Mouse (Mus musculus) C2C12 (cell line): ENCODE data around the gene Pawr. TPM values are rescaled to one million over a fixed set of nuclear protein-coding genes. Genes with fewer than 3 reads are reported as not detected.

Experiments used
- H3K27me3 ChIP-seq: one replicate; pipeline ENCODE4 v1.6.1; 2011; ENCODE audit not compliant: control insufficient read depth, insufficient read depth, insufficient read length
- H3K36me3 ChIP-seq: one replicate; pipeline ENCODE4 v1.6.1; 2011; ENCODE audit not compliant: control insufficient read depth, insufficient read depth
- H3K4me3 ChIP-seq: one replicate; pipeline ENCODE4 v1.5.1; 2011; ENCODE audit warnings: mild to moderate bottlenecking, control low read depth; ENCODE audit not compliant: poor library complexity, insufficient read depth, severe bottlenecking
- H3K79me2 ChIP-seq: one replicate; pipeline ENCODE4 v1.6.1; 2011; ENCODE audit not compliant: control insufficient read depth, insufficient read depth
- H3K79me3 ChIP-seq: one replicate; pipeline ENCODE4 v1.6.1; 2011; ENCODE audit warnings: low read depth, control low read depth
- H3ac ChIP-seq: one replicate; pipeline ENCODE3; 2011; ENCODE audit warnings: low read depth; ENCODE audit not compliant: control insufficient read depth, insufficient read length
- CEBPB ChIP-seq: IDR thresholded peaks from one replicate; pipeline ENCODE4 v1.6.1; 2011; ENCODE audit warnings: low read depth, mild to moderate bottlenecking, control low read depth, moderate library complexity
- CTCF ChIP-seq: IDR thresholded peaks from one replicate; pipeline ENCODE4 v1.5.1; 2011; ENCODE audit not compliant: control insufficient read depth, insufficient read depth, insufficient read length
- FOSL1 ChIP-seq: IDR thresholded peaks from one replicate; pipeline ENCODE4 v1.8.0; 2011; ENCODE audit warnings: mild to moderate bottlenecking, low read length; ENCODE audit not compliant: poor library complexity, insufficient read depth, severe bottlenecking
- MAX ChIP-seq: IDR thresholded peaks from one replicate; pipeline ENCODE4 v1.6.1; 2011; ENCODE audit warnings: mild to moderate bottlenecking, control low read depth
- MYOD1 ChIP-seq: IDR thresholded peaks from one replicate; pipeline ENCODE4 v1.6.1; 2011; ENCODE audit warnings: low read depth; ENCODE audit not compliant: control insufficient read depth, insufficient read length
- MYOG ChIP-seq: IDR thresholded peaks from one replicate; pipeline ENCODE4 v1.6.1; 2011; ENCODE audit not compliant: control insufficient read depth, insufficient read length; ENCODE audit errors: extremely low read depth
- USF1 ChIP-seq: IDR thresholded peaks from one replicate; pipeline ENCODE4 v1.6.1; 2011; ENCODE audit warnings: low read depth, mild to moderate bottlenecking, control low read depth, moderate library complexity
- polyA plus RNA-seq: library from polyadenylated mRNA; unstranded; fragments of >200 nt; fragmentation: generic; extraction: Trizol; gene quantifications from one replicate; pipeline ENCODE4 v1.2.1, GENCODE M21; 2012; ENCODE audit warnings: missing spikeins

Gene Pawr
- polyA plus RNA-seq, 1 experiment, result 4.2 TPM

DNA sequence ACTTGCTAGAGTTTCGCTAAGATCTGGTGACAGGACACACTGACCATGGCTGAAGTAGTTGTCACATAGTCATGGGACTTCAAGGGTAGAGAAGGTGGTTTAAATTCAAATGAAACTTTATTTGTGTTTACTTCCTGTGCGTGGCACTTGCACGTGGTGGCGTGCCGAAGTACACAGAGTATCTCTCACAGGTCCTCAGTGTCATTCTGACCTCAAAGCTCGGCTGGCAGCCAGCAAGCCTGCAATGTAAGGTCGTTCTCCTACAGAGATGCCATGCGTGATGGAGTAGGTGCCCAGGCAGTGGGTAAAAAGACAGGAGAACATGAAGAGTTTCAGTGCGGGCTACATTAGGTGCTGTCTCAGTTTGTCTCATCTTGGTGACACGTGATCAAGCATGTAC is 48.8 kb downstream of the Pawr start:
- Histone ChIP-seq H3ac (no peak overlapping the region), H3K79me2 (no peaks in the 10 kb centered on the region), H3K4me3 (no peak overlapping the region), H3K27me3 (no peaks in the 10 kb centered on the region), H3K79me3 (no peaks in the 10 kb centered on the region), H3K36me3 (no peaks in the 10 kb centered on the region)
- TF ChIP-seq CTCF (no peak), USF1 (no peak), MYOD1 (no peak), MAX (no peak), FOSL1 (no peak), CEBPB (no peak), MYOG (no peak)

DNA sequence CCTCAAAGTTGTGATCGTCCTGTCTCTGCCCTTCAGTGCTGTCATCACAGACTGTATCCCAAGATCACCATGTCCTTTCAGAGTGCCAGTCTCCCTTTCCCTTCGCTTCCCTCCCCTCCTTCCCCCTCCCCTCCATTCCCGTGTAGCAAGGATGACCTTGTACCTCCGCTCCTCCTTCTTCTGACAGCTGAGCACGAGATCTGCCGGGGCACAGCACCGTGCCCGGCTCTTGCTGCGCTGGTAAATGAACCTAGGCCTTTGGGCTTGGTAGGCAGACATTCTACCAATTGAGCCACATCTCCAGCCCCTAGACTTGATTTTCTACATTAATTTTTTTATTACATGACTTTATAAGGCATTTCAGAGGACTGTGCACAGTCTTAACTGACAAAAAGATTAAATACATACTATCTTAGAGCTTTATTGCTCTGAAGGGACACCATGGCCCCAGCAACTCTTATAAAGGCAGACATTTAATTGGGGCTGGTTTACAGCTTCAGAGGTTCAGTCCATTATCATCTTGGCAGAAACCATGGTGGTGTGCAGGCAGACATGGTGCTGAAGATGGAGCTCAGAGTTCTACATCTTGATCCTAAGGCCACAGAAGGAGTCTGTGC is 52.3 kb downstream of the Pawr start:
- Histone ChIP-seq H3ac (no peak overlapping the region), H3K4me3 (no peak overlapping the region), H3K27me3 (no peaks in the 10 kb centered on the region), H3K79me2 (no peaks in the 10 kb centered on the region), H3K36me3 (no peaks in the 10 kb centered on the region), H3K79me3 (no peaks in the 10 kb centered on the region)
- TF ChIP-seq MYOD1 (no peak), USF1 (no peak), MYOG (no peak), FOSL1 (no peak), CEBPB (no peak), CTCF (no peak), MAX (no peak)

DNA sequence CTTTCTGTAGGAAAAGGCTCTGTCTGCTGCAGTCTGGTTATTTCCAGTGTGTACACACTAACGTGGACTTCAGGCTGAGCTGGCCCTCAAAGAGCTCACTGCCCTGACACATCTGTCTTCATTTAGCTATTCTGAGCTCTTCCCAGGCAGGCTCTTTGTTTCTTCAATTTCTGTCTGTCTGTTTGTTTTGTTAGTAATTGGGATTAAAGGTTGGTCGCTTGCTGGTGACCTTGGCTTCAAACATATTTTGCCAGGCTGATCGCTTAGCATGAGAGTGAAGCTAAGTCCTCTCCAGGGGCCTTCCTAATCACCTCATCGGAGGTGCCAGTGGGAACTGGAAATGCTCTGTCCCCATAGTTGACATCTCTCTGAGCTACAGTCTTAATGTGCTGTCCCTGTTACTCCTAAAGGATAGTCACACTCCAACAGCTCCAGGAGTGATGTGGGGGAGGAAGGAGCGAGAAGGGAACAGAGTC is 53.6 kb downstream of the Pawr start:
- H3K27me3 ChIP-seq, result no peaks in the 10 kb centered on the region
- no peaks in the 10 kb centered on the region for H3K79me3 ChIP-seq
- TF ChIP-seq MAX, result no peak
- no peak for TF ChIP-seq FOSL1
- TF ChIP-seq CTCF, result no peak
- TF ChIP-seq USF1, result no peak
- TF ChIP-seq MYOG, result no peak
- no peak for TF ChIP-seq CEBPB
- no peaks in the 10 kb centered on the region for H3K36me3 ChIP-seq
- no peaks in the 10 kb centered on the region for H3K79me2 ChIP-seq
- H3ac ChIP-seq, result no peak overlapping the region
- H3K4me3 ChIP-seq, result no peak overlapping the region

DNA sequence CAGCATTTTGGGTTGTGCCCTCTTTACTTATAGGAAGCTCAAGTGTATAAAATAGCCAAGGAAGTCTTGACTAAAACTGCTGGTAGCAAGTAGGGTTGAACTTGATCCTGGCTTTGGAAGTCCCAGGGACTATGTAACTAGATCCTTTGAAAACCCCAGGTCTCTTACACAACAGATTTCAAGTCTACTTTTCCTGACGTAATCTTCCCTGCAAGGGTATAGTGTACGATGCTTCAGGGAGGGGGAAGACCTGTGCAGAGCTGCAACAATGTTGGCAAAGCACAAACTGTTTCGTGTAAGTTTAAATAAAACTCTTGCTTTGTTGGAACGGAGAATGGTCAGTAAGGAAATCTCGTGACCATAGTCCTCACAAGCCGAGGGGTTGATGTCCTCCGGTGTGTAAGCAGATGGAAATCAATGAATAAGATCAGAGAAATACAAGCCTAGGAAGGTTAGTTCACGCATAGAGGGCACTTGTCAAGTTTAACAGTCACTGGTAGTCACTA is 56.5 kb downstream of the Pawr start:
- Histone ChIP-seq H3K27me3 (no peaks in the 10 kb centered on the region), H3K79me3 (no peaks in the 10 kb centered on the region), H3K36me3 (no peaks in the 10 kb centered on the region), H3K4me3 (no peak overlapping the region), H3ac (no peak overlapping the region), H3K79me2 (no peaks in the 10 kb centered on the region)
- TF ChIP-seq FOSL1, result no peak
- TF ChIP-seq USF1, result no peak
- no peak for TF ChIP-seq MAX
- no peak for TF ChIP-seq CEBPB
- TF ChIP-seq MYOD1, result no peak
- no peak for TF ChIP-seq CTCF
- no peak for TF ChIP-seq MYOG

DNA sequence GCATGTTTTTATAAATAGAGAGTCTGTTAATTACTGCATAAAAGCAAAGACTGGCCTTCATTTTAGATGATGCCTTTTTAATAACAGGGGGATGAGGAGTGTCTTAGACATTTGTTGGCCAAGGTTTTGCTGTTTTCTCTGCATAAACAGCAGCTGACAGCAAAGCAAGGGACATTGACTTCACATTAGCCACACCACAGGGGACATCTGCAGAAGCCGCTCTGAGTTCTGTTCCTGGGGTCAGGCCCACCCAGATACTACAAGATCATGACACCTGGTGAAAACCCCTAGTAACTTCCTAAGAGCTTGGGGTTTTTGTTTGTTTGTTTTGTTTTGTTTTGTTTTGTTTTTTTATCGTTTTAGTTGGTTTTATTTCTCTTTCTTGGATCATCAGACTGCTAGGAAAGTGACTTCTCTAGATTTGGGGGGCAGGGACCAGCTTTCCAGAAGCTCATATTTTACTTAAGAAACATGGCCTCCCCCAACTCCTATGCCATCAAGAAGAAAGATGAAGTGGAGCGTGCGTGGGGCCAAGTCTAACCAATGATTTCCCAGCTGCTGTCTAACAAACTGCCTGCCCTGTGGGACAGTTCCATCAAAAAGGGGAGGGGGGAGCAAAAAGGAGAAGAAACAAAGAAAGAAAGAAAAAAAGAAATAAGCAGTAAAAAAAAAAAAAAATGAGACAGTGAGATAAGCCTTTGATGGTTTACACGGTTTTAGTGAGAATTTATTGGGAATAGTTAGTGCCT is 57.4 kb downstream of the Pawr start:
- no peaks in the 10 kb centered on the region for H3K27me3 ChIP-seq
- no peak for TF ChIP-seq FOSL1
- TF ChIP-seq MAX, result no peak
- no peak for TF ChIP-seq MYOG
- no peak for TF ChIP-seq USF1

DNA sequence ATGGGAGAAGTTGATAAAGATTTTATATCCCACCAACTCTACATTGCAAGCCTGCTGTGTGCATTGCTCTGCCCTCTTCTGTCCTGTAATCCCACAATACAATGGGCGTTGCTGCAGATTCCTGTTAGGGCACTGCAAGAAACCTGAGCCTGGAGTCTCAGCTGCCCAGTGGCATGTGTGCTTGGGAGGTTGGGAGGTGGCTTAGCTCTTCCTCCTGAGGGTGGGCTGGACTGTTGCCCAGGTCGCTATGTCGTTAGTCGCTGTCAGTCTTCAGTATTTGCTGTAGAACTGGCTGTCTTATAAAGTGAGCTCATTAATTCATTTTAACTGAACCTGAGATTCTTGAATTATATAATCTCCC is 58.0 kb downstream of the Pawr start:
- Histone ChIP-seq H3ac (no peak overlapping the region), H3K4me3 (no peak overlapping the region), H3K79me3 (no peaks in the 10 kb centered on the region), H3K27me3 (no peaks in the 10 kb centered on the region), H3K79me2 (no peaks in the 10 kb centered on the region), H3K36me3 (no peaks in the 10 kb centered on the region)
- no peak for TF ChIP-seq MYOD1
- no peak for TF ChIP-seq FOSL1
- no peak for TF ChIP-seq MAX

More for the DNA sequence above, 57.4 kb downstream of the Pawr start:
- Histone ChIP-seq H3ac (no peak overlapping the region), H3K79me2 (no peaks in the 10 kb centered on the region), H3K36me3 (no peaks in the 10 kb centered on the region), H3K4me3 (no peak overlapping the region), H3K79me3 (no peaks in the 10 kb centered on the region)
